Mouse (Mus musculus) MEL (cell line): Measurements from ENCODE around the gene Tes.

Experiments
- GATA1 ChIP-seq: IDR thresholded peaks from 2 replicates; pipeline ENCODE4 v1.6.1; 2011; ENCODE audit warnings: low read depth, low read length, improper control_type of control experiment
- MAX ChIP-seq: IDR thresholded peaks from 2 replicates; pipeline ENCODE4 v1.6.1; 2011; ENCODE audit warnings: low read length, improper control_type of control experiment

DNA sequence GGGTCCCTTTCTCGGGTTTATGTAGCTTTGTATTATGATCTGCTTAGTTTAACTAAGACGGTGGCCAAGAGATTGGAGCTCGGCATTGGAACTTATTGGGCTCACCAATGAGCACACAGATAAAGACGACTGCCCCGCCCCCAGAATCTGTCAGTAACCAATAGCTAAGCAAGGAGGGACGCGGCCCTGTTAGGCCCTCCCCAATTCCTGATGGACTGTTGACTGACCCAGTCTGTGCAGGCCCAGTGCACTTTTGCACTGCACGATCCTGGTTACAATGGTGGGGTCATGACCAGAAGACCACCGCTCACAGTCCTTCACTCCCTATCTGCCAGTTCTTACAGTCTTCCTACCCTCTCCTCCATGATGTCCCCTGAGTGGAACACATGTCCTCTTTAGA is 33.6 kb downstream of the Tes start:
- TF ChIP-seq GATA1 (no peak), MAX (no peak)
